Mouse (Mus musculus) C2C12 (cell line): Measurements from ENCODE around the gene Auh. TPM values are rescaled to one million over a fixed set of nuclear protein-coding genes. Genes with fewer than 3 reads are reported as not detected.

ENCODE experiments used
- H3K27me3 ChIP-seq: one replicate; pipeline ENCODE4 v1.6.1; 2011; ENCODE audit not compliant: control insufficient read depth, insufficient read depth, insufficient read length
- H3K36me3 ChIP-seq: one replicate; pipeline ENCODE4 v1.6.1; 2011; ENCODE audit not compliant: control insufficient read depth, insufficient read depth
- H3K4me3 ChIP-seq: one replicate; pipeline ENCODE4 v1.5.1; 2011; ENCODE audit warnings: mild to moderate bottlenecking, control low read depth; ENCODE audit not compliant: poor library complexity, insufficient read depth, severe bottlenecking
- H3K79me2 ChIP-seq: one replicate; pipeline ENCODE4 v1.6.1; 2011; ENCODE audit not compliant: control insufficient read depth, insufficient read depth
- H3K79me3 ChIP-seq: one replicate; pipeline ENCODE4 v1.6.1; 2011; ENCODE audit warnings: low read depth, control low read depth
- H3ac ChIP-seq: one replicate; pipeline ENCODE3; 2011; ENCODE audit warnings: low read depth; ENCODE audit not compliant: control insufficient read depth, insufficient read length
- CEBPB ChIP-seq: IDR thresholded peaks from one replicate; pipeline ENCODE4 v1.6.1; 2011; ENCODE audit warnings: low read depth, mild to moderate bottlenecking, control low read depth, moderate library complexity
- CTCF ChIP-seq: IDR thresholded peaks from one replicate; pipeline ENCODE4 v1.5.1; 2011; ENCODE audit not compliant: control insufficient read depth, insufficient read depth, insufficient read length
- FOSL1 ChIP-seq: IDR thresholded peaks from one replicate; pipeline ENCODE4 v1.8.0; 2011; ENCODE audit warnings: mild to moderate bottlenecking, low read length; ENCODE audit not compliant: poor library complexity, insufficient read depth, severe bottlenecking
- MAX ChIP-seq: IDR thresholded peaks from one replicate; pipeline ENCODE4 v1.6.1; 2011; ENCODE audit warnings: mild to moderate bottlenecking, control low read depth
- MYOD1 ChIP-seq: IDR thresholded peaks from one replicate; pipeline ENCODE4 v1.6.1; 2011; ENCODE audit warnings: low read depth; ENCODE audit not compliant: control insufficient read depth, insufficient read length
- MYOG ChIP-seq: IDR thresholded peaks from one replicate; pipeline ENCODE4 v1.6.1; 2011; ENCODE audit not compliant: control insufficient read depth, insufficient read length; ENCODE audit errors: extremely low read depth
- USF1 ChIP-seq: IDR thresholded peaks from one replicate; pipeline ENCODE4 v1.6.1; 2011; ENCODE audit warnings: low read depth, mild to moderate bottlenecking, control low read depth, moderate library complexity
- polyA plus RNA-seq: library from polyadenylated mRNA; unstranded; fragments of >200 nt; fragmentation: generic; extraction: Trizol; gene quantifications from one replicate; pipeline ENCODE4 v1.2.1, GENCODE M21; 2012; ENCODE audit warnings: missing spikeins

Auh gene
- polyA plus RNA-seq, 1 experiment, result 14.0 TPM

GRCm38 (mm10) chr13:52875089-52875488 lies 54.4 kb downstream of the Auh start:
- Histone ChIP-seq H3ac (no peak overlapping the region), H3K4me3 (no peak overlapping the region), H3K36me3 (no peaks in the 10 kb centered on the region), H3K79me3 (no peaks in the 10 kb centered on the region), H3K27me3 (no peaks in the 10 kb centered on the region), H3K79me2 (no peaks in the 10 kb centered on the region)
- TF ChIP-seq CTCF (no peak), MYOG (no peak), USF1 (no peak), FOSL1 (no peak), CEBPB (no peak)

GRCm38 (mm10) chr13:52874338-52874737 lies 55.1 kb downstream of the Auh start:
- Histone ChIP-seq H3K79me2 (no peaks in the 10 kb centered on the region), H3K36me3 (no peaks in the 10 kb centered on the region), H3ac (no peak overlapping the region), H3K4me3 (no peak overlapping the region), H3K79me3 (no peaks in the 10 kb centered on the region), H3K27me3 (no peaks in the 10 kb centered on the region)
- TF ChIP-seq CTCF (no peak), MYOG (no peak), MYOD1 (no peak), CEBPB (no peak), USF1 (no peak), FOSL1 (no peak), MAX (no peak)

- H3K79me2 ChIP-seq, result no peaks in the 10 kb centered on the region
- H3K79me3 ChIP-seq, result no peaks in the 10 kb centered on the region
- H3K4me3 ChIP-seq, result no peak overlapping the region
- H3K27me3 ChIP-seq, result no peaks in the 10 kb centered on the region
- no peaks in the 10 kb centered on the region for H3K36me3 ChIP-seq
- no peak overlapping the region for H3ac ChIP-seq
- TF ChIP-seq CTCF (no peak), CEBPB (no peak), MYOG (no peak), MAX (no peak), FOSL1 (no peak), MYOD1 (no peak), USF1 (no peak)
Observed at GRCm38 (mm10) chr13:52873923-52874322, 55.6 kb downstream of the Auh start.

- Histone ChIP-seq H3ac (no peak overlapping the region), H3K4me3 (no peak overlapping the region)
- TF ChIP-seq MYOD1, result peak; percentile 39
- no peak for TF ChIP-seq MYOG
Observed at GRCm38 (mm10) chr13:52866005-52866792, 63.3 kb downstream of the Auh start.

GRCm38 (mm10) chr13:52863436-52863835 lies 66.0 kb downstream of the Auh start:
- Histone ChIP-seq H3K27me3 (no peaks in the 10 kb centered on the region), H3K36me3 (no peaks in the 10 kb centered on the region), H3K79me3 (no peaks in the 10 kb centered on the region), H3K4me3 (no peak overlapping the region), H3ac (no peak overlapping the region), H3K79me2 (no peaks in the 10 kb centered on the region)
- no peak for TF ChIP-seq MYOG
- no peak for TF ChIP-seq FOSL1

More at GRCm38 (mm10) chr13:52866005-52866792, 63.3 kb downstream of the Auh start:
- no peaks in the 10 kb centered on the region for H3K36me3 ChIP-seq
- no peaks in the 10 kb centered on the region for H3K79me2 ChIP-seq
- H3K27me3 ChIP-seq, result no peaks in the 10 kb centered on the region
- H3K79me3 ChIP-seq, result no peaks in the 10 kb centered on the region

GRCm38 (mm10) chr13:52860006-52860685 lies 69.3 kb downstream of the Auh start:
- TF ChIP-seq CTCF (no peak), FOSL1 (no peak), MYOG (no peak), MYOD1 (no peak), CEBPB (no peak), USF1 (no peak), MAX (no peak)
- H3K36me3 ChIP-seq, result no peaks in the 10 kb centered on the region
- H3K4me3 ChIP-seq, result no peak overlapping the region
- H3K79me2 ChIP-seq, result no peaks in the 10 kb centered on the region
- H3ac ChIP-seq, result no peak overlapping the region
- H3K79me3 ChIP-seq, result no peaks in the 10 kb centered on the region
- no peaks in the 10 kb centered on the region for H3K27me3 ChIP-seq
